Mouse (Mus musculus): ENCODE results near the gene Hoxc8.

- no peak for TF ChIP-seq CTCF (IDR thresholded peaks at IDR 0.05; ENCODE audit: extremely low read depth, insufficient read depth, insufficient read length, insufficient replicate concordance)
- TF ChIP-seq POLR2A (IDR thresholded peaks at IDR 0.05; ENCODE audit: low read depth, low read length), result no peak
These were observed 15.4 kb upstream of the Hoxc8 start for GRCm38 (mm10) chr15:102975034-102975433.

All from spleen, adult 2 months (tissue).